Mouse (Mus musculus): ENCODE results near the gene Esrra. TPM values are rescaled to one million over a fixed set of nuclear protein-coding genes. Genes with fewer than 3 reads are reported as not detected.

Gene Esrra
- total RNA-seq (2022) = 10 to 100 TPM; 54.2 to 76.0 (median 64.8) TPM

DNA sequence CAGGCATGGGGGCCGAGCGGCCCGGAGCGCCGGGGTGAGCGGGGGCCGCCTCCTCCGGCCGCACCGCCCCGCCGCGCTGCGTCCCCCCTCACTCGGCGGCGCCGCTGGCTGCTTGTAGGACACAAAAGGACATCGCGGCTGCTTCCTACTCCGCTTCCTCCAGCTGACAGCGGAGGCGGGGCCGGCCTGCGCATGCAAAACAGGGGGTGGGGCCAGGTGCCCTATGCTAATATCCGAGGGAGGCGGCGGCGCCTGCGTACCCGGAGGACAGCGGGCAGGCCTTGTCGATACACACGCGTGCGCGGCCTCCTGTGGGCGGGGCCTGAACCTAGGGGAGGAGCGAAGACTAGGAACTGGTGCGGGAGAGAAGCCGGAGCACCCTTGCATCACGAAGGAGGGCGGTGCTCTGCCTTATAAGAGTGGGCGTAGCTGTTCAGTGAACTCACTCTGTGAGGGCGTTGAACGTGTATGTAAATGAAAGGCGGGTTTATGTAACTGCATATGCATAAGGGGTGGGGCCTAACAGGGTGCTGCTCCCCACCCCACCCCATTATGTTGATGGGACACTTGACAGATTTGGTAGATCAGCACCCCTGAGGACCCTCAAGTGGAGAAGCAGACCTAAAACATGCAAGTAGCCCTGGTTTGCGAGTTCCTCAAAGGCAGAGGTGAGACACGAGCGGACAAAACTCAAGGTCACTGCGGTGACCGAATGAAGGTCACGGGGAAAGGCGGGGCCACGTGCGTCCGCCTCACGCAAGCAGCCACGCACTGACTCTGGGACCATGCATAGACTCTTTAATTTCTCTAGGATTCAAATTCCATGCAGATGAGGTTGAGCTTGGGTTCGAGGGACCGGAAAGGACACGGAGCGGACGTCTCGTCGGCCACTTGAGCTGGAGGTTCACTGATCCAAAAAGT, at the start of gene Esrra:
Gene Esrra (minus strand): TSS at position 167 of the 921 bp plus-strand sequence.
- DNase-seq (ENCODE audit: low spot score in 2 of 2) = peak; percentile 100

DNA sequence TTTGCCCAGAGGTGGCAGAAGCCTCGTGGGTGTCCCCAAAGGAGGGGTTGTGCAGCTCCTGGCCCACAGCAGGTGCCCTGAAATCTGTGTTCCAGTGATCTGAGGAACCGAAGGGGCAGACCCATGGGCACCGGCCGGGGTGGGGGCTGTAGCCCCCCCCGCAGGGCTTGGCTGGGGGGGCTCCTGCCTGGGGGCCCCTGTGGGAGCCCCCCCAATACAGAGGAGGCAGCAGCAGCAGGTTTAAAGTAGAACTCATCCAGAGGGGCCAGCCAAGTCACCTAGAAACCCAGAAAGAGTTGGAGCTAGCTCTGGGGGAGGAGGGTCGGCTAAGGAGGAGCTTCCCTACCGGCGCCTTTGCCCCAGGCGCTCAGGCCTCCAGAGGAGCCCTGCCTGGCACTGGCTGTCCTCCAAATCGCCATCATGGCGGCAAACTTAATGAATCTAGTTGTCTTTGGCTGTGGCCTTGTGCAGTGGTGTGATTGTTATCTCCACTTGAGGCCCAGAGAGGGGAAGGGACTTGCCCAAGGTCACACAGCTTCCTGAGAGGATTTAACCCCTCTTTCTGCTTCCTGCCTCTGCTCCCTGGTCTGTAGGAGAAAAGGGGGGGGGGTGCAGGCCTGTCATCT, 49.0 kb upstream of the Esrra start:
- no peak for DNase-seq (ENCODE audit: low spot score in 2 of 2)

- no peak for DNase-seq (ENCODE audit: low spot score in 2 of 2)
Measured at GRCm38 (mm10) chr19:6969665-6970381, 48.2 kb upstream of the Esrra start.

DNA sequence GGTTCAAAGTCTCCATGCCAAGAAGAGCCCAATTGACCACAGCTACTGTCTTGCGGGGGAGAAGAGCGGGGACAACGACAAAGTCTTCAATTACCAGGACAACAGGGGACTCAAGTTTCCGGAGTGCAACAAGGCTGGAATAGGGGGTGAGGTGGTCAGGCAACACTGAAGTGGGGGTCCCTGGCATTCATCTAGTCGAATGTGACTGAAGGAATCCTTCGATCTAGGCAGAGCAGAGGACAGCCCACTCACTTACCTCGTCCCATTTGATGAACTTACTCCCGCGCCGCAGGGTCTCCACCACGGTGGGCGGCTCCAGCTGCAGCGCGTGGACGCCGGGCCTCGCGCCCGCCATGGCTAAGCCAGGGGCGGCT, 47.7 kb upstream of the Esrra start:
- no peak for DNase-seq (ENCODE audit: low spot score in 2 of 2)

- DNase-seq (ENCODE audit: low spot score in 2 of 2) = no peak
Measured at GRCm38 (mm10) chr19:6968491-6969271, 47.1 kb upstream of the Esrra start.

GRCm38 (mm10) chr19:6956461-6956860, 34.8 kb upstream of the Esrra start:
- no peak for DNase-seq (ENCODE audit: low spot score in 2 of 2)

- DNase-seq (ENCODE audit: low spot score in 2 of 2) = no peak
Measured at GRCm38 (mm10) chr19:6955424-6955823, 33.8 kb upstream of the Esrra start.

- no peak for DNase-seq (ENCODE audit: low spot score in 2 of 2)
Measured at GRCm38 (mm10) chr19:6954046-6954445, 32.4 kb upstream of the Esrra start.

- no peak for DNase-seq (ENCODE audit: low spot score in 2 of 2)
Measured at GRCm38 (mm10) chr19:6952712-6953037, 31.1 kb upstream of the Esrra start.

- DNase-seq (ENCODE audit: low spot score in 2 of 2) = peak; percentile 72 to 83
Measured at GRCm38 (mm10) chr19:6951994-6952711, 30.5 kb upstream of the Esrra start.

DNA sequence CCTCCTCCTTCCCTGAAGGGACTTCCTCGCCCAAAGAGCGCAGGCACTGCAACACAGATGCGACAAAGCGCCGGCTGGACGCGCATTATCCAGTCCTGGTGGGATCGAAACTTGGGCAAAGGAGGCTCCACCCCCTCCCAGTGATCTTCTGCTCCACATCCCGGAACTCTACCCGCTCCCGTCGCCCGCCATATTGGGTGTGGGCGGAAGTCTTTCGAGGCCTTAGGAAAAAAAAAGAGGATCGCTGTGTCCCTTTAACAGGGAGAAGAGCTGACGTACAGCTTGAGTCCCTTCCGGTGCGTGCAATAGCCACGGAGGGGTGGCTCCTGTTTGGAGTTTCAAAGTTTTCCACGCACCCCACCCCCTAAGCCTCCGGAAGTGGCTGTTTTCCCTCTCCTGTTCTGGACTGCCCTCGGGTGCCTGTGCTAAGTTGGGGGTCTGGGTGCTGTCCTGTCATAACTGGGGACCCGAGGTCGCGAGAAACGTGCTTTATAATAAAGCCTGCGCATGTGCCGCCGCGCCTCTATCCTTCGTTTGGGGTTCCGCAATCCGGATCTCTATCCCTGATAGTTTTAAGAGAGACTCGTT, 29.9 kb upstream of the Esrra start:
- peak; percentile 94 to 96 for DNase-seq (ENCODE audit: low spot score in 2 of 2)

DNA sequence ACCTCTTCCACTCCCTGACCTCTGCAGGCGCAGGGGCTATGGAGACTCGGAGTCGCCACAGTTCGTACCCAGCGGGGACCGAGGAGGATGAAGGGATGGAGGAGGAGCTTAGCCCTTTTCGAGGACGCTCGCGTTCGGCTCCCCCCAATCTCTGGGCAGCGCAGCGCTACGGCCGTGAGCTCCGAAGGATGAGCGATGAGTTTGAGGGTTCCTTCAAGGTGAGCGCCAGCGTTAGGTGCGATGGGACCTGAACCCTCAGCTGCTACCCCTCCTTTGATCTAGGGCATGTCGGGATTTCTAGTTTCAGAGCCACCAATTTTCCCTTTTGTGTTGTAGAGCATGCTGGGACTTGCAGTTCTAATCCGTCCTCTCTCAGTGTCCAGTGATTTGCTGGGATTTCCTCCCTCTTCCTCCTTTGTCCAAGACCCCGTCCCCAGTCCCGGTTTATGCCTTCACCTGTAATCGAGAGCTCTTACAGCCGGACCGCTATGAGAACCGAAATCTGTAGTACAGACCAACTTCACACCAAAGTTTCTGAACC, 29.1 kb upstream of the Esrra start:
- DNase-seq (ENCODE audit: low spot score in 2 of 2) = peak in 1 of 2 experiments; percentile 53

GRCm38 (mm10) chr19:6949951-6950350, 28.3 kb upstream of the Esrra start:
- DNase-seq (ENCODE audit: low spot score in 2 of 2) = no peak

DNA sequence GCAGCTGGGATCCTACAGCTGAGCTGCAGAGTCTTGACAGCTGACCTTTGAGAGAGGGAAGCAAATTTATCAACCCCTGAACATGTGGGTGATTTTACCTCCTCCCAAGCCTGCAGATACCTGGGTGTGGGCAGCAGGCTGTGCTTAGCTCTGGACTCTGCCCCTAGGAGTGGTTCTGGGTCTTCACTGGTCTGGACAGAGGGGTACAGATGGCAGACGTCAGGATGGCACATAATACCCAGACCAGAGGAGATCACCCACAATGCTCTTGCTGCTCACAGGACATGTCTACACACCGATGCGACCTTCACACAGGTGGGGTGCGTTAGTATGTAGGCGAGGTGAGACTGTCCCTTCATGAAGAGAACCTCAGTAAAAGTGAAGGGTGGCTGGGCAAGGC, 27.9 kb upstream of the Esrra start:
- DNase-seq (ENCODE audit: low spot score in 2 of 2) = no peak

GRCm38 (mm10) chr19:6948186-6948585, 26.6 kb upstream of the Esrra start:
- no peak for DNase-seq (ENCODE audit: low spot score in 2 of 2)

DNA sequence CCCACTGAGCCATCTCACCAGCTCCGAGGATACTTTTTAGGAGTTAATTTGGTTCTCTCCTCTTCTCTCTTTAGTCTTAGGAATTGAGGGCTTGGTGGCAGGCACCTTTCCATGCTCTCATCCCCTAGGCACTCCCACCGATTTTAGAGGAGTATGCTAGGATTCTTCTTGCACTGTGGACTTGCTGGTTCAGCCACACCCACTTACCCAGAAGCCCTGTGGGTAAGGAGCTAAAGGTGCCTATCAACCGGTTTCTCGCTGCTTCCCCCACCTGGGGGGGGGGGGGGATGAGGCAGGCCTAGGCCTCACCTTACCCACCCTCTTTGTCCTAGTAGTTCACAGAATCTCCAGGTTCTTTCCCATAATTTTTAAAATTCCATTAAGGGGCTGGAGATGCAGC, 26.1 kb upstream of the Esrra start:
- no peak for DNase-seq (ENCODE audit: low spot score in 2 of 2)

DNA sequence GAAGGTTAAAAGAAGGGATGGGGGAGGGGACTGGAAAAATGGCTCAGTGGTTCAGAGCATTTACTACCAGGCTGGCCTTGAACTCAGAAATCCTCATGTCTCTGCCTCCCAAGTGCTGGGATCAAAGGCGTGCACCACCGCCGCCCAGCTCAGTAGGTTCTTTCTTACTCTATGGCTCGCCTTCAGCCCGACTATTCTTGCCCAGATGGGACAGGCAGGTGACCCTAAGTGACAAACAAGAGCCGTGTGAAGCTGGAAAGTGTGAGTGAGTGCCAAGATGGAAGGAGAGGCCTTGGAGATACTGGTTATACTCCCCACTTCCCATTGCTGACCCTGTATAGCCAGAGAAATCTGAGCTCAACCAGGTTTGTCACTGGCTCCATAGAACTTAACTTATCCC, 22.1 kb upstream of the Esrra start:
- no peak for DNase-seq (ENCODE audit: low spot score in 2 of 2)

DNA sequence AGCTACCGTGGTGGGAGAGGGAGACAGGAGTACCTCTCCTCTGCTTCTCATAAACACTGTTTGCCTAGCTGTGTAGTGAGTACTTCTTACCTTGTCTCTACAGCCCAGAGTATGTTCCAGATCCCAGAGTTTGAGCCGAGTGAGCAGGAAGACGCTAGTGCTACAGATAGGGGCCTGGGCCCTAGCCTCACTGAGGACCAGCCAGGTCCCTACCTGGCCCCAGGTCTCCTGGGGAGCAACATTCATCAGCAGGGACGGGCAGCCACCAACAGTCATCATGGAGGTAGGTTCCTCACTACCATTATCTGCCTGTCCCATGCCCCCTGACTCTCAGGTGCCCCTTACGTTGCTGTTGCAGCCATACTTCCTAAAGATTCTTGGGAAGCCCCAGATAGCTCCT, 21.2 kb upstream of the Esrra start:
- DNase-seq (ENCODE audit: low spot score in 2 of 2) = no peak

DNA sequence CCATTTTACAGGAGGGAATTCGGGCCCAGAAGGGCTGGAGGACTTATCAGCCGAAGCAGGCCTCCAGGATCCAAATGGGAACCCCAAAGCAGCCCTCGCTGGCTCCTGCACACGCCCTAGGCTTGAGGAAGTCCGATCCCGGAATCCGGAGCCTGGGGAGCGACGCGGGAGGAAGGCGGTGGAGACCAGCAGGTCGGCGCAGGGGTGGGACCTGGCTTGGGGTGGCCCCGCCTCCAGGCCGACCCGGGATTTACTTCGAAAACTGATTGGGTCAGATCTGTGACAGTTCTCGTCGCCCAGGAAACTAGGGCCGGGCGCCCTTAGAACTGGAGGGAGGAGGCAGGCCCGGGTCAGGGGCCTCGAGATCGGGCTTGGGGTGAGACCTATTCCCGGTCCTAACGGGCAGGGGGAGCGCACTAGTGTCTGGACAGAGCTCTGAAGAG, 20.7 kb upstream of the Esrra start, which contains the start of gene Gpr137:
Gene Gpr137 (minus strand): TSS at position 232 of the 443 bp plus-strand sequence.
- peak; percentile 92 for DNase-seq (ENCODE audit: low spot score in 2 of 2)
